Mouse (Mus musculus): Measurements from ENCODE around the gene Ptgr1. TPM values are rescaled to one million over a fixed set of nuclear protein-coding genes. Genes with fewer than 3 reads are reported as not detected.
A peak's percentile ranks its signal among the peaks of the same experiment; 100 is the strongest.

Ptgr1 gene
- total RNA-seq (2017): 9.4 and 11.6 TPM in 2 replicates

DNA sequence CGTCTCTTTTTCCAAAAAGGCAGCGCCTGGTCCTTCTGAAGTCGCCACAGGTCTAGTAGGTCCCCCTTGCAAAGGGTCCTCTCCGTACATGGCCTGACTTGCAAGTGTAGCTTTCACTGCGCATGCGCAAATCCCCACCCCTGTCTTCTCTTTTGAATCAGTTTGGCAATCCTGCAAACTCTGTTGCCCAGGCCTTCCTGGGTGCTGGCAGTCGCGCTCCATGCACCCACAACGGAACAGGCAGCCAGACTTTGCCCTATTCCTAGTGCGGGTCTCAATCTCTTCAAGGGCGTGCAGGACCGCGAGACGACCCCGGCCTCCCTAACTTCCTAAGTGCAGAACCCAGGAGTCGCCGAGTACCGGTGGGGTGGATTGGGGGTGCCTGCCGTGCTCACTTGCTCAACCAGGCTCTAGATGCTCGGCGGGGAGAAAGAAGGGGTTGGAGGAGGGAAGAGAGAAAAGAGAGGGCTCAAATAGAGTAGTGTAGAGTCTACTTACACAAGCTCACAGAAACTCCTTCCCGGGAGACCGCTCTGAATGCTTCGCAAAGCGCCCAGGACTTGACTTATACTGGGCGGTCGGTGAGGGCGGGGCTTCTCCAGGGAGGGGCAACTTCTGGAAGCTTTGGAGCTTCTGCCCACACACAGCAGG, at the start of gene Ptgr1:
Ptgr1 (minus strand) TSS at position 580 of the 651 bp plus-strand sequence.
- ATAC-seq (replicated peaks; ENCODE audit: low read depth, poor library complexity, severe bottlenecking): peak; percentile 39

DNA sequence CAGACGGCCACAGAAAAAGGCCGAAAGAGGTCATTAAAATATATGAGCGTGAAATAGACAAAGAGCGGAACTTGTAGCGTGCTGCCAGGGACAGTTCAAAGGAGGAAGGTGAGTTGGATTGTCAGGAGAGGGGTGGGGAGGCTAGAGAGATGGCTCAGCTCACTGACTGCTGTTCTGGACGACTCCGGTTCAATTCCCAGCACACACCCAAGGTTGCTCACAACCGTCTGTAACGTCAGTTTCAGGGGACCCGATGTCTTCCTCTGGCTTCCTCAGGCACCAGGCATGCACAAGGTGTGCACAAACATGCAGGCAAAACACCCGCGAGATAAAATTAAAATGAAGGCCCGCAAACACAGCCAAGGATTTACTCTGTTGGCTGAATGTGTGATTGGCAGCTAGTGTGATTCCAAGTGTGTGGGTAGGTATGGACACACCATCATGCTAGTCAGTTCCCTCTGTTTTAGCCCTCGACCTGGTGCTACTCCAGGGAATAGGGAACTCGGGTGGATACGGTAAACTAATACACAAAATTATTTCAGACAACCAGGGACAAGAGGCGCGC, 48.9 kb upstream of the Ptgr1 start:
- no peak for ATAC-seq (replicated peaks; ENCODE audit: low read depth, poor library complexity, severe bottlenecking)

- ATAC-seq (replicated peaks; ENCODE audit: low read depth, poor library complexity, severe bottlenecking): peak; percentile 46
Observed at GRCm38 (mm10) chr4:59034918-59035785, 48.2 kb upstream of the Ptgr1 start, which contains the start of gene Gng10. TSS of gene Gng10 (plus strand) at chr4:59035088.

- no peak for ATAC-seq (replicated peaks; ENCODE audit: low read depth, poor library complexity, severe bottlenecking)
Observed at GRCm38 (mm10) chr4:59034325-59034917, 47.5 kb upstream of the Ptgr1 start.

- no peak for ATAC-seq (replicated peaks; ENCODE audit: low read depth, poor library complexity, severe bottlenecking)
Observed at GRCm38 (mm10) chr4:59016922-59017321, 30.0 kb upstream of the Ptgr1 start.

GRCm38 (mm10) chr4:59015181-59015580, 28.3 kb upstream of the Ptgr1 start:
- no peak for ATAC-seq (replicated peaks; ENCODE audit: low read depth, poor library complexity, severe bottlenecking)

- no peak for ATAC-seq (replicated peaks; ENCODE audit: low read depth, poor library complexity, severe bottlenecking)
Observed at GRCm38 (mm10) chr4:59011446-59011845, 24.5 kb upstream of the Ptgr1 start.

DNA sequence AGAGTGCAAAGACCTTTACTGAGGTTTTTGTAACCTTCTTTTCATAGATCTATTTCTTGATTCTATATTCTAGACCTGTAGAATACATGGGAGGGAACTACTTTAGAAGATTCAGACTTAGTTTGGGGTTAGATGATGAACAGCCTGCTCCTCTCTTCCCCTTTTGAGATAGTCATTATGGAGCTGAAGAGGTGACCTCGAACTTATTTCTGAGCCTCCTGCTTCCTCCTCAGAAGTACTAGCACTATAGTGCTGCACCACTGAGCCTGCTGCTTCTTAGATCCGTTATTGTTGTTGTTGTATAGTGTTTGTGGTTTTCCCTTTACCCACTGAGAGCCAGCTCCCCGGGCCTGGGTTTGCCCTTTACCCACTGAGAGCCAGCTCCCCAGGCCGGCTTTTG, 22.8 kb upstream of the Ptgr1 start:
- peak; percentile 58 for ATAC-seq (replicated peaks; ENCODE audit: low read depth, poor library complexity, severe bottlenecking)

GRCm38 (mm10) chr4:59009186-59009585, 22.3 kb upstream of the Ptgr1 start:
- ATAC-seq (replicated peaks; ENCODE audit: low read depth, poor library complexity, severe bottlenecking): peak; percentile 83

DNA sequence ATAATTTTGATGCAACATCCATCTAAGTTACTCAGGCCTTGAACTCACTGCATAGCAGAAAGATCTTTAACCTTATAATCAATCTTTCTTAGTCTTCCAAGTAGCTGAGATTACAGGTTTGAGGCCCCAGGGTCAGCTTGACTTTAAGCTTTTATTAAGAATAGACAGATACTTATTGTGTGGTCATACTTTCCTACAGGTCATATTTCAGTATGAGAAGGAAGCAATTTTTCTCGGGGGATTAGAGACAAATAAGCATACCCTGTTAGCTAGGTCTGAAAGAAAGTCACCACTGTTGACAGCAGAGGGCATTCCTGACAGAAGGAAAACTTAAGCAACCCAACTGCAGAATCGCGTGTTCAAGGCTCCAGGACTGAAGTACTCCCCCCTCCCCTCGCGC, 21.1 kb upstream of the Ptgr1 start:
- ATAC-seq (replicated peaks; ENCODE audit: low read depth, poor library complexity, severe bottlenecking): no peak

- ATAC-seq (replicated peaks; ENCODE audit: low read depth, poor library complexity, severe bottlenecking): no peak
Observed at GRCm38 (mm10) chr4:59007016-59007415, 20.1 kb upstream of the Ptgr1 start.

GRCm38 (mm10) chr4:59006211-59006610, 19.3 kb upstream of the Ptgr1 start:
- no peak for ATAC-seq (replicated peaks; ENCODE audit: low read depth, poor library complexity, severe bottlenecking)

- ATAC-seq (replicated peaks; ENCODE audit: low read depth, poor library complexity, severe bottlenecking): no peak
Observed at GRCm38 (mm10) chr4:59003806-59004200, 16.9 kb upstream of the Ptgr1 start.

DNA sequence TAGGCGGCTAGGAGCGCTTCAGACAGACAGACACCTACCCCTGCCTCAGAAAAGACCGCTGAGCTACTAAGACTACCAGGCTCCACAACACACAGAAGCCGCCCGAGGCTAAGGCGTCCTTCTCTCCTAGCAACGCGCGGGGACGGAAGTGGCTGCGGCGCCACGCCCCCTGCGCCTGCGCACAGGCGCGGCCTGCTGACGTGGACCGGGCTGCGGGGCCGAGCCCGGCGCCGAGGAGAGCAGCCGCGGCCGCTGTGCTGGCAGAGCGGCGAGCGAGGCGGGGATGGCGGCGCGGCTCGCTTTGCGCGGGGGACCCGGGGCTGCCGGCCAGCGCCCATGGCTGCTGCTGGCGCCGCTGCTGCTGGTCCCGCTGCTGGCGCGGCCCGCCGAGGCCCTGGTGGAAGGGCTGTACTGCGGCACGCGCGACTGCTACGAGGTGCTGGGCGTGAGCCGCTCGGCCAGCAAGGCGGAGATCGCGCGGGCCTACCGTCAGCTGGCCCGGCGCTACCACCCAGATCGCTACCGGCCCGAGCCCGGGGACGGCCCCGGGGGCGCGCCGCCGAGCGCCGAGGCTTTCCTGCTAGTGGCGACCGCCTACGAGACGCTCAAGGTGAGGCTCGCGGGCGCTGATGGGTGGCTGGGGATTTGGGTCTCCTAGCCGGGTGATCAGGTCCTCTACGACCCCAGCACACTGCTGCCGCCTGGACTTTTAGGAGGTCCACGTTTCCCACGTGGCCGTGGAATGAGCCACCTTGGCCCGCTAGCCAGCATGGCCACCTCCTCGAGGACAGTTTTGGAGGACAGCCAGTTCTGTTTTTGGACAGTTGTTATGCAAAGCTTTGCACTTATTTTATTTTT, 16.3 kb upstream of the Ptgr1 start, which contains the start of gene Gm20503:
Gm20503 (plus strand) TSS at position 263 of the 858 bp plus-strand sequence.
- peak; percentile 79 for ATAC-seq (replicated peaks; ENCODE audit: low read depth, poor library complexity, severe bottlenecking)

GRCm38 (mm10) chr4:59000614-59001013, 13.7 kb upstream of the Ptgr1 start:
- 0 out of 2 replicates have a peak, but pooled peaks have one; percentile 30 for ATAC-seq (replicated peaks; ENCODE audit: low read depth, poor library complexity, severe bottlenecking)

- ATAC-seq (replicated peaks; ENCODE audit: low read depth, poor library complexity, severe bottlenecking): peak; percentile 71
Observed at GRCm38 (mm10) chr4:58999686-59000085, 12.8 kb upstream of the Ptgr1 start.

DNA sequence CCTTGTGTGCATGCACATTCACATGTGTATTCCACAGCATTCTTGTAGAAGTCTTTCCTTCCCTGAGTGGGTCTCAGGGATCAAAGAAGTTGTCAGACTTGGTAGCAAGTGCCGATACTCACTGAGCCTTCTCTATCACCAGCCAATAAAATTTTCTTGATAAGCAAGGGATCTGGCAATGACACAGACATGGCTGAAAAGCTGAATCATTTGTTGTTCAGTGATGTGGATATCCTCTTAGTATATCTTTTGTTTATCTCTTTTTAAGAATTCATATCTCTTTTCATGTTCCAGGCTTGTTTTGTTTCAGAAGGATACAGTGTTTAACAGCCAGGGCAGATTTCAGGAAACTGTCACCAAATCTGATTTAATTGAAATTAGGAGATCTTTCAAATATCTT, 11.8 kb upstream of the Ptgr1 start:
- ATAC-seq (replicated peaks; ENCODE audit: low read depth, poor library complexity, severe bottlenecking): no peak

DNA sequence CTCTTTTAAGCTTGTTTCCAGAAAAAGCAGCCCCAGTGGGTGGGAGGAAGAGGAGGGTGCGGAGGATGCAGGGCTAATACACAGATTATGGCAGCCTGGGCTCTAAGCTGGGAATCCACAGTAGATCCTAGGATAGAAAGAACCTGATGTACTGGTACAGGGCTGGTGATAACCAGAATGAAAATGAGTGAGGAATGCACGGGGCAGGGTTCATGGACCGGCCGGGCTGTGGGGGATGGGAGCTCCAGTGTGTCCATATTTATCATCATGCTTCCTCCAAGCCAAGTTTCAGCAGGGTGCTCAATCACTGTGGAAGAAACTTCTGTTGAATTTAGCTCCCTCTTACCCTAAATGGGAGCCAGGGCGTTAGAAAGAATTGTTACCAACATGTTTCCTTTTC, 10.2 kb upstream of the Ptgr1 start:
- no peak for ATAC-seq (replicated peaks; ENCODE audit: low read depth, poor library complexity, severe bottlenecking)

DNA sequence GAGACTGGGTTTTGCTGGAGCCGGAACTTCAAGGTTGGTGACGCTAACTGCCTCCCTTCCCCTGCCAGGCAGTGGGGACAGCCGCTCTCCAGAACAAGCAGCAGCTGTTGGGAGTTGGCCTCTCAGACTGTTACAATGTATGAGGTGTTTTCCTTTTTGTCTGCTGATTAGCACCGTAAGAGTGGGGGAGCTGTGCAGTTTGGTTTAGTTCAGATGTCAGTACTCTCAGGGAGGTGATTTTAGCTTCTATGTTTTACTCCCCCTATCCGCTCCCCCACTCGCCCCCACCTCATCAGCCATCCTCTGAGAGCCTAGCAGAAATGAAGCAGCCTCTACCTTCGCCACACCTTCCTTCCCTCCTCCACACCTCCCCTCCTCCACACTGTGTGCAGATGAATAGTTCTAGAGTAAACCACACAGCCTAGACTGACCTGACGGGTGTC, 8.4 kb upstream of the Ptgr1 start:
- ATAC-seq (replicated peaks; ENCODE audit: low read depth, poor library complexity, severe bottlenecking): no peak

GRCm38 (mm10) chr4:58994762-58995161, 7.8 kb upstream of the Ptgr1 start, which contains the start of gene Dnajc25:
TSS of gene Dnajc25 (plus strand) at chr4:58995062.
- ATAC-seq (replicated peaks; ENCODE audit: low read depth, poor library complexity, severe bottlenecking): no peak
